Mouse (Mus musculus) liver, adult 2 months (tissue): ENCODE measurements around the gene Gm20696. TPM values are rescaled to one million over a fixed set of nuclear protein-coding genes. Genes with fewer than 3 reads are reported as not detected.

Experiments
- DNase-seq: peaks from one replicate; pipeline ENCODE4 v3.0.0-alpha.2; 2011; ENCODE audit warnings: low read depth, low spot score; ENCODE audit errors: extremely low read depth
- H3K27ac ChIP-seq: fragments of 200-500 bp; replicated peaks from 2 replicates; pipeline ENCODE4 v1.5.1; 2012; ENCODE audit warnings: low read depth, mild to moderate bottlenecking, control low read depth, inconsistent platforms, low read length; ENCODE audit not compliant: insufficient read depth
- H3K27me3 ChIP-seq: fragments of 200-500 bp; 2 replicates; pipeline ENCODE4 v1.6.1; 2012; ENCODE audit warnings: mild to moderate bottlenecking, moderate library complexity, low read length, inconsistent platforms; ENCODE audit not compliant: control insufficient read depth, insufficient read depth
- H3K36me3 ChIP-seq: fragments of 200-500 bp; 2 replicates; pipeline ENCODE4 v1.6.1; 2012; ENCODE audit warnings: low read length, inconsistent platforms; ENCODE audit not compliant: control insufficient read depth, insufficient read depth
- H3K4me1 ChIP-seq: fragments of 200-500 bp; 2 replicates; pipeline ENCODE4 v1.6.1; 2011; ENCODE audit warnings: low read length; ENCODE audit not compliant: control insufficient read depth, insufficient read depth
- H3K4me3 ChIP-seq: fragments of 200-500 bp; 2 replicates; pipeline ENCODE4 v1.5.1; 2011; ENCODE audit warnings: low read depth, mild to moderate bottlenecking, control low read depth, low read length, moderate library complexity; ENCODE audit not compliant: insufficient read depth
- H3K79me2 ChIP-seq: fragments of 200-500 bp; 2 replicates; pipeline ENCODE4 v1.6.1; 2012; ENCODE audit warnings: inconsistent platforms, mild to moderate bottlenecking, low read length, moderate library complexity; ENCODE audit not compliant: control insufficient read depth, insufficient read depth
- H3K9ac ChIP-seq: fragments of 200-500 bp; 2 replicates; pipeline ENCODE4 v1.6.1; 2012; ENCODE audit warnings: low read depth, mild to moderate bottlenecking, control low read depth, inconsistent platforms, low read length
- CTCF ChIP-seq: fragments of 200-500 bp; IDR thresholded peaks from 2 replicates; pipeline ENCODE4 v1.5.1; 2011; ENCODE audit warnings: low read depth, low read length, control low read depth
- POLR2A ChIP-seq: fragments of 200-500 bp; IDR thresholded peaks from 2 replicates; pipeline ENCODE4 v1.6.1; 2011; ENCODE audit warnings: low read length, control low read depth; ENCODE audit not compliant: insufficient read depth; ENCODE audit errors: extremely low read depth
- WGBS: fragments of 180-500 bp; shearing (Covaris S2); methylation state at CpG from one replicate; pipeline ENCODE4 v1.1.7; 2018; 5-methylcytosine and 5-hydroxymethylcytosine counted together
- polyA plus RNA-seq: library from polyadenylated mRNA; depleted of rRNA; stranded (reverse); fragments of >200 nt; gene quantifications from 2 replicates; pipeline ENCODE4 v1.2.3, GENCODE M21; 2012
- total RNA-seq: library from RNA; depleted of rRNA; stranded (reverse); fragments of >200 nt; gene quantifications from 2 replicates; pipeline ENCODE4 v1.2.3, GENCODE M21; 2014

Gm20696 gene
- total and polyA plus RNA-seq, 2 experiments = 0.26 to 6.5 TPM

GRCm38 (mm10) chr6:99325461-99325860, 341.1 kb downstream of the Gm20696 start:
- Histone ChIP-seq H3K36me3 (no peaks in the 10 kb centered on the region), H3K27ac (no peak overlapping the region), H3K27me3 (no peaks in the 10 kb centered on the region), H3K9ac (no peak overlapping the region), H3K79me2 (peaks cover 15% of the 10 kb centered on the region; the same call in 1 of the 2 replicates), H3K4me3 (no peak overlapping the region), H3K4me1 (peaks cover 4% of the 10 kb centered on the region; the same call in 1 of the 2 replicates)
- no peak for TF ChIP-seq CTCF
- TF ChIP-seq POLR2A = no peak
- 87% methylated on average over 5 of the region's 5 CpGs for WGBS
- no peak for DNase-seq

- TF ChIP-seq POLR2A (no peak), CTCF (no peak)
- Histone ChIP-seq H3K4me1 (no peaks in the 10 kb centered on the region), H3K79me2 (peaks cover 13% of the 10 kb centered on the region; the same call in 1 of the 2 replicates), H3K27ac (no peak overlapping the region), H3K27me3 (no peaks in the 10 kb centered on the region), H3K36me3 (no peaks in the 10 kb centered on the region), H3K4me3 (no peak overlapping the region), H3K9ac (no peak overlapping the region)
- WGBS = 84% methylated on average over 8 of the region's 8 CpGs
- DNase-seq = no peak
These were observed 344.3 kb downstream of the Gm20696 start for GRCm38 (mm10) chr6:99322132-99322904.

- no peak for DNase-seq
- Histone ChIP-seq H3K27me3 (no peaks in the 10 kb centered on the region), H3K4me3 (no peak overlapping the region), H3K36me3 (no peaks in the 10 kb centered on the region), H3K9ac (no peak overlapping the region), H3K79me2 (peaks cover 16% of the 10 kb centered on the region; the same call in 1 of the 2 replicates), H3K4me1 (no peaks in the 10 kb centered on the region), H3K27ac (no peak overlapping the region)
- TF ChIP-seq CTCF (no peak), POLR2A (no peak)
- 94% methylated on average over 8 of the region's 8 CpGs for WGBS
These were observed 346.2 kb downstream of the Gm20696 start for GRCm38 (mm10) chr6:99320444-99320843.

GRCm38 (mm10) chr6:99319415-99320405, 346.9 kb downstream of the Gm20696 start:
- Histone ChIP-seq H3K9ac (no peak overlapping the region), H3K4me1 (no peaks in the 10 kb centered on the region), H3K36me3 (no peaks in the 10 kb centered on the region), H3K27ac (no peak overlapping the region), H3K4me3 (no peak overlapping the region), H3K27me3 (no peaks in the 10 kb centered on the region), H3K79me2 (peaks cover 16% of the 10 kb centered on the region; the same call in 1 of the 2 replicates)
- TF ChIP-seq POLR2A = no peak
- 0 out of 2 replicates have a peak, but pooled peaks have one; percentile 6 for TF ChIP-seq CTCF
- DNase-seq = no peak
- WGBS = 92% methylated on average over 19 of the region's 19 CpGs

- WGBS = 77% methylated on average over 3 of the region's 3 CpGs
- H3K9ac ChIP-seq = no peak overlapping the region
- DNase-seq = no peak
- no peak overlapping the region for H3K27ac ChIP-seq
- H3K4me3 ChIP-seq = no peak overlapping the region
- no peaks in the 10 kb centered on the region for H3K27me3 ChIP-seq
- peaks cover 9% of the 10 kb centered on the region for H3K79me2 ChIP-seq
- no peaks in the 10 kb centered on the region for H3K36me3 ChIP-seq
- H3K4me1 ChIP-seq = no peaks in the 10 kb centered on the region
- no peak for TF ChIP-seq POLR2A
- TF ChIP-seq CTCF = no peak
These were observed 351.9 kb downstream of the Gm20696 start for GRCm38 (mm10) chr6:99314746-99315145.
